Mouse (Mus musculus): ENCODE results near the gene Ctnnal1.

- no peak for TF ChIP-seq ZC3H11A (IDR thresholded peaks at IDR 0.05; ENCODE audit: borderline replicate concordance, low read depth, low read length)
- TF ChIP-seq HCFC1 (IDR thresholded peaks at IDR 0.05; ENCODE audit: borderline replicate concordance, insufficient read depth, low read length): no peak
- TF ChIP-seq MAFK (IDR thresholded peaks at IDR 0.05; ENCODE audit: insufficient read depth, low read depth, low read length): no peak
Observed at GRCm38 (mm10) chr4:56856371-56856949, 8.5 kb downstream of the Ctnnal1 start.
